Mouse (Mus musculus) B cell, adult (primary cell): Measurements from ENCODE around the gene Sumf1. TPM values are rescaled to one million over a fixed set of nuclear protein-coding genes. Genes with fewer than 3 reads are reported as not detected.

ENCODE experiments used
- total RNA-seq: library from RNA; stranded (reverse); gene quantifications from 4 replicates; pipeline ENCODE4 v1.2.4, GENCODE M21; 2023; ENCODE audit not compliant: inconsistent age

Gene Sumf1
- 25.7 to 30.5 TPM (median 28.7 TPM) in 4 replicates for total RNA-seq

DNA sequence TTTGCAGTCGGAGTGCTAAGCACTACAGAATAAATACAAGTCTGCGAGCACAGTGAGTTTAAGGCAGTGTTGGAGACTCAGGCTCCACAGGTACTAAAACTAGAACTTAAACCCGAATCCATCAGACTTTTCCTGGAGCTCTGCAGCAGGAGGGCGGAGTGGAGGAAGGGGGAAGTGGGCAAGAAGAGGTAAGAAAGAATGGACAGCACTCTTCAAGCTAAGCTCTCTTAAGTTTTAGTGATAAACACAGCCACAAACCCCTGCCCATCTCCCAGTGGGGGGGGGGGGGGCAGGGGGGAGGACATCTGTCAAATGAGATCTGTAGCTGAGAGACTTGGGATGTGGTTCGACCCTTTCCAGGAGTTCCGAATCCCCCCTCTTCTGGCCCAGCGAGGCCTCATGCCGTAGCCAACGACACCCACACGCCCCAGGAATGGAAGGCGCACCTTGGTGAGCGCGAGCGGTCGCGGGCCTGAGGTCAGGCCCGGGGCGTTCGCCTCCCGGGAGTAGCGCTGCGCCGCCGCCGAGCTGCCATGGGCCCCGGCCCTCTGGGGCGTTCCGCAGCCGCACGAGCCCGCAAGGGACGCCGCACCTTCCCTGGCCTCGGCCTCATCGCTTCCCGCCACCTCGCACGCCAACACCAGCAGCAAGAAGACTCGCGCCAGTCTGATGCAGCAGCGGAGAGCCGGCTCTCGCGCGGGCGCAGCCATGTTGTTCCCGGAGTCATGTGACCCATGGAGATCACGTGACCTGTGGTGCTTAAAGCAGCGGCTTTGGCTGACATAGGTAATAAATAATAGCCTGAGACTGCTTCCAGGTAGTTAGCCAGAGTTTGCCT is at the start of gene Sumf1:
Gene Sumf1, minus strand, starts transcription at position 736 of the 838 bp plus-strand sequence.

DNA sequence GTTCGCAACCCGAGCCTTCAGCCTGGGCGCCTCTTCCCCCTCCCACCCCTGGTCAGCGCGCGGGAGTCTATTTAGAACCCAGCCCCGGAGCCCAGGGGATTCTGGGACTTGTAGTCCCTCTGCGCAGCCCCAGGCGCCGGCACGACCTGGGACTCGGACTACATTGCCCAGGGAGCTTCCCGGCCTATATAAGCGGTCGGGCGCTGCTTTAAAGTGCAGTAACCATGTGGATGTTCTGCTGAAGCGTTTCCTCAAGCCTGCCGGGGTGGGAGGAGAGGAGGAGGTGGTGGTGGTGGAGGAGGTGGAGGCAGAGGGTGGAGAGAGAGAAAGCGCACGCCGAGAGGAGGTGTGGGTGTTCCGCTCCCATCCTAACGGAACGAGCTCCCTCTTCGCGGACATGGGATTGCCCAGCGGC is 27.5 kb upstream of the Sumf1 start, which contains the start of gene Itpr1:
Gene Itpr1, plus strand, starts transcription at position 216 of the 415 bp plus-strand sequence.

DNA sequence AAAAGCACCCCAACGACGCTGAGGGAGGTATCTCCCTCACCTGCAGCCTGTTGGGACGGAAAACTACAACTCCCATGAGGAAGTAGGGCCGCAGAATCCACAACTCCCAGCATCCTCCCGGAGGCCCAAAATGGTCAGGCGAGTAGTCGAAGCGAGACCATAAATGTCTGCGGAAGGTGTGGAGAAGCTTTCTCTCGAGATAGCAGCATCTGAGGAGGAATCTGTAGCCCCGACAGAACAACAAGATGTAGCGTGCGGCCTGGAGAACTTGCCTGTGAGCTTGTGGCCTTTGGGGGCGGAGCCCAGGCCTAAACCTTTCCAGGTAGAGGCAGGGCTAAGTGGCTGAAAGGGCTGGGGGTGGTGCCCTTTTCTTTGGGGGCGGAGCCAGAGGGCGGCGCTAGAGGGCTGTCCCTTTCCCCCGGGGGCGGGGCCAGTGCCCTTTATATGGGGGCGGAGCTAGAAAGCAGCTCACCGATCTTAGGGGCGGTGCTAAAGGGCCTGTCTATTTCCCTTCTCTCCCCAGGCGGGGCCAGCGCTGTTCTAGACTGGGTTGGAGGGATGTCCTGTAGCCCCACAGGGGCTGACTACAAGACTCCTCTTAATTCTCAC is 120.4 kb downstream of the Sumf1 start, which contains the start of gene Setmar:
Gene Setmar, plus strand, starts transcription at position 128 of the 609 bp plus-strand sequence.

Other genes with a start within 250 kb of the Sumf1 start
- 1.3 to 1.8 TPM (median 1.5 TPM) in 4 replicates for gene Setmar, start 120.5 kb downstream of the Sumf1 start, total RNA-seq
- gene Itpr1, start 27.5 kb upstream of the Sumf1 start, total RNA-seq, result 166 to 189 TPM (median 170 TPM) in 4 replicates